Comparison of ENCODE assay signal across 28 mouse cellular contexts in genomic region chr12:100408714-100409113, GRCm38 (mm10).
DNase-seq lines count a peak whose midpoint lies in the region; ATAC-seq and TF ChIP-seq lines count a peak whose summit lies in the region.
"Had no signal": no experiment of that assay in that cellular context is flagged by ENCODE, and none has a peak within 500 bp of the region (broad histone marks: within the 10 kb centered on the region; RNA-seq: fewer than 3 reads in every experiment).

No protein-coding gene starts in this region.

- H3K27ac ChIP-seq in gastrocnemius, adult 2 months: peak overlapping the region; percentile 95; the same call in 1 of the 2 replicates
- H3K27ac ChIP-seq in midbrain, embryonic 10.5 days (replicated peaks): 0 out of 2 replicates have a peak overlapping the region, but pooled peaks have one; percentile 17
- no peak overlapping the region for H3K27ac ChIP-seq in midbrain, embryonic 11.5 days (ENCODE audit: low read depth, low read length)
- H3K27ac ChIP-seq in forebrain, embryonic 15.5 days (replicated peaks): 0 out of 2 replicates have a peak overlapping the region, but pooled peaks have one; percentile 0
- H3K27ac ChIP-seq: embryonic facial prominence, embryonic 10.5 days; embryonic facial prominence, embryonic 15.5 days; kidney, postnatal 0 days; limb, embryonic 15.5 days; liver, embryonic 13.5 days; midbrain, embryonic 12.5 days; neural tube, embryonic 12.5 days had no signal

- H3K9me3 ChIP-seq in midbrain, embryonic 10.5 days (replicated peaks): no peaks in the 10 kb centered on the region
- no peaks in the 10 kb centered on the region for H3K9me3 ChIP-seq in midbrain, embryonic 11.5 days (ENCODE audit: control insufficient read depth, low read length)
- no peaks in the 10 kb centered on the region for H3K9me3 ChIP-seq in forebrain, embryonic 15.5 days
- H3K9me3 ChIP-seq: embryonic facial prominence, embryonic 10.5 days; embryonic facial prominence, embryonic 15.5 days; limb, embryonic 15.5 days; liver, embryonic 13.5 days; midbrain, embryonic 12.5 days; neural tube, embryonic 12.5 days had no signal

- no peaks in the 10 kb centered on the region for H3K27me3 ChIP-seq in midbrain, embryonic 10.5 days (ENCODE audit: low read depth, poor library complexity, severe bottlenecking)
- no peaks in the 10 kb centered on the region for H3K27me3 ChIP-seq in midbrain, embryonic 11.5 days (ENCODE audit: control insufficient read depth, insufficient read depth, low read length)
- H3K27me3 ChIP-seq in forebrain, embryonic 15.5 days: no peaks in the 10 kb centered on the region
- H3K27me3 ChIP-seq: embryonic facial prominence, embryonic 15.5 days; limb, embryonic 15.5 days; liver, embryonic 13.5 days; midbrain, embryonic 12.5 days; neural tube, embryonic 12.5 days had no signal

- intact Hi-C loops in gastrocnemius, adult 2 months (cut with DNase I): no loop called here

- H3K4me2 ChIP-seq in midbrain, embryonic 11.5 days: no peak overlapping the region
- H3K4me2 ChIP-seq in forebrain, embryonic 15.5 days (replicated peaks): no peak overlapping the region
- H3K4me2 ChIP-seq: embryonic facial prominence, embryonic 15.5 days; limb, embryonic 15.5 days; liver, embryonic 13.5 days; midbrain, embryonic 12.5 days; neural tube, embryonic 12.5 days had no signal

- H3K9ac ChIP-seq in midbrain, embryonic 11.5 days (ENCODE audit: low read length): no peak overlapping the region
- H3K9ac ChIP-seq in forebrain, embryonic 15.5 days (replicated peaks): no peak overlapping the region
- H3K9ac ChIP-seq: embryonic facial prominence, embryonic 15.5 days; limb, embryonic 15.5 days; liver, embryonic 13.5 days; midbrain, embryonic 12.5 days; neural tube, embryonic 12.5 days had no signal

- peaks cover 18% of the 10 kb centered on the region for H3K36me3 ChIP-seq in midbrain, embryonic 10.5 days
- no peaks in the 10 kb centered on the region for H3K36me3 ChIP-seq in midbrain, embryonic 11.5 days (ENCODE audit: control insufficient read depth, insufficient read depth, low read length)
- H3K36me3 ChIP-seq in forebrain, embryonic 15.5 days: peaks cover 6% of the 10 kb centered on the region; the same call in 1 of the 2 replicates
- H3K36me3 ChIP-seq: liver, embryonic 13.5 days had no signal

- no peak for DNase-seq in gastrocnemius, adult 2 months
- no peak for DNase-seq in gastrocnemius, postnatal 10 days
- no peak for DNase-seq in midbrain, embryonic 10.5 days (ENCODE audit: low spot score)
- no peak for DNase-seq in midbrain, embryonic 11.5 days (ENCODE audit: low spot score, missing footprints)
- DNase-seq in yolk sac, embryonic 10.5 days (ENCODE audit: low spot score): no peak
- no peak for DNase-seq in T-cell, adult 2 months (ENCODE audit: low spot score)
- DNase-seq: adrenal gland, postnatal 25 days; cerebellum, adult 18-20 months; kidney, adult 8-10 months; kidney, postnatal 4 days; layer of hippocampus, adult 9-11 months; left cerebral cortex, postnatal 4 days; liver, embryonic 13.5 days; lung, adult 18-20 months; lung, postnatal 14 days; right cerebral cortex, adult 18-20 months; thymus, adult 2 months; thymus, postnatal 36 days had no signal

- 84% methylated on average over 11 of the region's 11 CpGs for WGBS in midbrain, embryonic 10.5 days
- 87% methylated on average over 11 of the region's 11 CpGs for WGBS in midbrain, embryonic 11.5 days
- WGBS in forebrain, embryonic 15.5 days: 70% methylated on average over 11 of the region's 11 CpGs

- H3K4me3 ChIP-seq in gastrocnemius, adult 2 months: no peak overlapping the region
- H3K4me3 ChIP-seq in midbrain, embryonic 10.5 days: no peak overlapping the region
- no peak overlapping the region for H3K4me3 ChIP-seq in midbrain, embryonic 11.5 days (ENCODE audit: low read depth, low read length)
- no peak overlapping the region for H3K4me3 ChIP-seq in forebrain, embryonic 15.5 days
- H3K4me3 ChIP-seq: embryonic facial prominence, embryonic 10.5 days; embryonic facial prominence, embryonic 15.5 days; limb, embryonic 15.5 days; liver, embryonic 13.5 days; midbrain, embryonic 12.5 days; myocyte; neural tube, embryonic 12.5 days had no signal

- no peak for TF ChIP-seq CTCF in gastrocnemius, adult 2 months (IDR thresholded peaks at IDR 0.05)

- H3K4me1 ChIP-seq in midbrain, embryonic 10.5 days: peaks cover 26% of the 10 kb centered on the region
- H3K4me1 ChIP-seq in midbrain, embryonic 11.5 days (ENCODE audit: control insufficient read depth, insufficient read depth, low read length): peaks cover 10% of the 10 kb centered on the region
- H3K4me1 ChIP-seq in forebrain, embryonic 15.5 days: peaks cover 20% of the 10 kb centered on the region
- H3K4me1 ChIP-seq: limb, embryonic 15.5 days; neural tube, embryonic 12.5 days had no signal

- no peak for ATAC-seq in midbrain, embryonic 11.5 days (ENCODE audit: low FRiP score)
- ATAC-seq in forebrain, embryonic 15.5 days (replicated peaks): peak; percentile 53; the same call in 1 of the 2 replicates
- ATAC-seq: CD4-positive, CD25-positive, alpha-beta regulatory T cell, adult 4 months; intestine, embryonic 16.5 days had no signal
